8 mouse cellular contexts compared by ENCODE assay signal in the genomic region with DNA sequence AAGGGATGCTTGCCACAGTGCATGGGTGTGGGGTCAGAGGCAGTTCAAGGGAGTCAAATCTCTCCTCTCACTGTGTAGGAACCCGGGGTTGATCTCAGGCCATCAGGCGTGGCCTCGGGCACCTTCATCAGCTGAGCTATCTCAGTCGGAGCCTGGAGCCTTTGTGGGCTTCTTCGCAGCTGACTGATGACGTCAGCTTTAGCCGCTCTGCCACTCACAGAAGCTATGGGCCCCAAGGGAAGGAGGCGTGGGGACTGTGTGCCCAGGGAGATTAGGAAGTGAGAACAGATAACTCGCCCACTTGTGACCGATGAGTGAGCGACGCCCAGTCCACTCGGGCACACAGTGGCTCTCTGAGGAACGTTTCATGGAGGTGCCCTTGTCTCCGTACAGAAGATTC. TPM values are rescaled to one million over a fixed set of nuclear protein-coding genes. Genes with fewer than 3 reads are reported as not detected.
DNase-seq lines count a peak whose midpoint lies in the region; ATAC-seq and TF ChIP-seq lines count a peak whose summit lies in the region.

No protein-coding gene starts in this region.

- H3K9me3 ChIP-seq in heart, postnatal 0 days (replicated peaks; ENCODE audit: control insufficient read depth, low read length): no peaks in the 10 kb centered on the region
- no peaks in the 10 kb centered on the region for H3K9me3 ChIP-seq in forebrain, embryonic 11.5 days (ENCODE audit: control insufficient read depth, low read length)

- peak overlapping the region; percentile 19 for H3K4me2 ChIP-seq in heart, postnatal 0 days (ENCODE audit: low read depth, low read length)
- H3K4me2 ChIP-seq in forebrain, embryonic 11.5 days (ENCODE audit: low read depth, low read length, severe bottlenecking): no peak overlapping the region

- H3K36me3 ChIP-seq in testis, adult 2 months (ENCODE audit: control insufficient read depth, insufficient read depth, low read length): no peaks in the 10 kb centered on the region
- no peaks in the 10 kb centered on the region for H3K36me3 ChIP-seq in heart, postnatal 0 days (replicated peaks; ENCODE audit: control insufficient read depth, insufficient read depth, low read length)
- H3K36me3 ChIP-seq in forebrain, embryonic 11.5 days (ENCODE audit: control insufficient read depth, insufficient read depth, low read length): no peaks in the 10 kb centered on the region

- peak; percentile 60; the same call in 1 of the 2 replicates for TF ChIP-seq EP300 in heart, postnatal 0 days (IDR thresholded peaks at IDR 0.05; ENCODE audit: low read depth)

- no peak overlapping the region for H3K27ac ChIP-seq in testis, adult 2 months (ENCODE audit: control insufficient read depth, insufficient read depth, low read depth, low read length)
- H3K27ac ChIP-seq in heart, postnatal 0 days (ENCODE audit: low read depth): peak overlapping the region; percentile 7; the same call in 1 of the 2 replicates
- no peak overlapping the region for H3K27ac ChIP-seq in forebrain, embryonic 11.5 days (ENCODE audit: low read depth, low read length)

- 0 out of 2 replicates have a peak, but pooled peaks have one; percentile 4 for TF ChIP-seq POLR2A in testis, adult 2 months (IDR thresholded peaks at IDR 0.05; ENCODE audit: control insufficient read depth, low read depth, low read length)

- H3K27me3 ChIP-seq in testis, adult 2 months (ENCODE audit: control insufficient read depth, insufficient read depth, low read length): no peaks in the 10 kb centered on the region
- H3K27me3 ChIP-seq in heart, postnatal 0 days (ENCODE audit: control insufficient read depth, insufficient read depth, low read length): no peaks in the 10 kb centered on the region
- peaks cover 10% of the 10 kb centered on the region; the same call in 1 of the 2 replicates for H3K27me3 ChIP-seq in forebrain, embryonic 11.5 days (ENCODE audit: control insufficient read depth, insufficient read depth, low read length)

- DNase-seq in testis, postnatal 10 days (ENCODE audit: low spot score): no peak
- peak; percentile 75 for DNase-seq in heart, postnatal 0 days (ENCODE audit: low spot score)
- peak; percentile 30 for DNase-seq in lung, postnatal 36 days
- DNase-seq in adrenal gland, adult 8-10 months: no peak
- no peak for DNase-seq in layer of hippocampus, postnatal 36 days
- DNase-seq in cerebellum, postnatal 36 days: no peak
- no peak for DNase-seq in forebrain, embryonic 11.5 days (ENCODE audit: low spot score)

- peaks cover 24% of the 10 kb centered on the region for H3K4me1 ChIP-seq in testis, adult 2 months (ENCODE audit: control insufficient read depth, insufficient read depth, low read length)
- H3K4me1 ChIP-seq in heart, postnatal 0 days (ENCODE audit: control insufficient read depth, insufficient read depth): peaks cover 19% of the 10 kb centered on the region
- H3K4me1 ChIP-seq in forebrain, embryonic 11.5 days (replicated peaks; ENCODE audit: control insufficient read depth, insufficient read depth, low read length): peaks cover 7% of the 10 kb centered on the region; the same call in 1 of the 2 replicates

- TF ChIP-seq CTCF in testis, adult 2 months (IDR thresholded peaks at IDR 0.05; ENCODE audit: control insufficient read depth, insufficient read depth, insufficient replicate concordance, low read depth, low read length): no peak
- TF ChIP-seq CTCF in heart, postnatal 0 days (IDR thresholded peaks at IDR 0.05; ENCODE audit: low read depth): no peak

- peak overlapping the region; percentile 31; the same call in 1 of the 2 replicates for H3K9ac ChIP-seq in heart, postnatal 0 days (replicated peaks; ENCODE audit: low read depth, low read length)
- no peak overlapping the region for H3K9ac ChIP-seq in forebrain, embryonic 11.5 days (ENCODE audit: low read length)

- WGBS in heart, postnatal 0 days: 8% methylated on average over 15 of the region's 15 CpGs
- 70% methylated on average over 15 of the region's 15 CpGs for WGBS in forebrain, embryonic 11.5 days

- H3K4me3 ChIP-seq in testis, adult 2 months (ENCODE audit: control insufficient read depth, low read depth, low read length): peak overlapping the region; percentile 73
- no peak overlapping the region for H3K4me3 ChIP-seq in heart, postnatal 0 days (ENCODE audit: low read depth, low read length)
- H3K4me3 ChIP-seq in forebrain, embryonic 11.5 days (ENCODE audit: low read depth, low read length): no peak overlapping the region

- ATAC-seq in heart, postnatal 0 days (ENCODE audit: insufficient read depth, low read depth): peak; percentile 52
- ATAC-seq in forebrain, embryonic 11.5 days (replicated peaks; ENCODE audit: low FRiP score): no peak

RNA-seq across cellular contexts. Expression of gene Fhad1, which starts 2.8 kb away (rescaled TPM):
- polyA plus RNA-seq in testis, adult 2 months (2012; rRNA removed): 178 and 186 TPM in 2 replicates
- 3.3 TPM in 1 of 2 replicates, not detected in the other for total RNA-seq in heart, postnatal 0 days (2014; rRNA removed; ENCODE audit: low replicate concordance)
- polyA plus RNA-seq in heart, postnatal 0 days (2015; fragmentation: Nextera tagmentation; extraction: Ambion mirVana): 1.5 and 2.7 TPM in 2 replicates
- total RNA-seq in adrenal gland, adult 8-10 months (2022): 1 to 10 TPM in 2 of 4 experiments, under 1 TPM in 2; 0.32 to 1.9 (median 1.1) TPM
- 1 to 10 TPM; 8.6 to 9.7 TPM for total RNA-seq in layer of hippocampus, postnatal 36 days (2021)
- polyA plus RNA-seq in forebrain, embryonic 11.5 days (2014; fragmentation: Nextera tagmentation; extraction: Ambion mirVana): 0.57 and 1.2 TPM in 2 replicates

Comparison
In these comparisons a context has a peak if more than half of its experiments do, and no peak if none do; other contexts are left out.
1. DNase-seq: peak in heart, postnatal 0 days (single experiment) and lung, postnatal 36 days (single experiment); none in testis, postnatal 10 days (single experiment), adrenal gland, adult 8-10 months (single experiment), layer of hippocampus, postnatal 36 days (0 of 2), cerebellum, postnatal 36 days (0 of 2) and forebrain, embryonic 11.5 days (single experiment).